Mouse (Mus musculus): ENCODE data around the gene Bach1.

DNA sequence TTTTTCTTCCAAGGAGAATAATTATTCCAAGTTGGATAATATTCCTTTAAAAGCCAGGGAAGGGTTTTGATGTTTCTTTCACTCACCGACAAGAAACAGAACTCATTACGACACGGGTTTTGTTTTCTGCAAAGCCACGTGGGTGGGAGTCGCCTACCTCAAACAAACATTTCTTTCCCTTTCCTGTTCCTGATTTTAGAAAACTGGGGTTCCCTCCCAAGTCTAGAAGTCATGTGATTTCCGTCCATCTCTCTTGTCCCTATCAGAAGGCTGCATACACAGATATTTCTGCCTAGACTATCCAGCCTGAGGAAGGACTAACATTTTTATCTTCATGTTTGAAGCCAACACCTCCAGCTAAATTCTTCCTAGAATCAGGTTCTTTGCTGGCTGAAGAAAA is 34.9 kb upstream of the Bach1 start:
- TF ChIP-seq EP300 (IDR thresholded peaks at IDR 0.05; ENCODE audit: low read depth) (no peak), CTCF (IDR thresholded peaks at IDR 0.05; ENCODE audit: low read depth) (no peak)
